Mouse (Mus musculus) midbrain, postnatal 0 days (tissue): Measurements from ENCODE around the gene Mrpl47. TPM values are rescaled to one million over a fixed set of nuclear protein-coding genes. Genes with fewer than 3 reads are reported as not detected.
"Not testable (repeated sequence)": the region's sequence is repeated elsewhere in the genome, so short reads cannot be mapped to it uniquely, and the experiment has no call there.

Experiments
- ATAC-seq: fragments of 200-750 bp; cut with Nextera tagmentation; 2 replicates; pipeline ENCODE4 v1.8.0; 2017; ENCODE audit warnings: moderate number of reproducible peaks, mild to moderate bottlenecking, moderate TSS enrichment, moderate library complexity; ENCODE audit not compliant: low FRiP score
- DNase-seq: peaks from one replicate; pipeline ENCODE4 v3.0.0-alpha.2; 2015; ENCODE audit warnings: low spot score
- H3K27ac ChIP-seq: fragments of 300-500 bp; sonication (generic); 2 replicates; pipeline ENCODE4 v1.5.1; 2014; ENCODE audit warnings: low read depth, mild to moderate bottlenecking, low read length, mixed read lengths
- H3K27me3 ChIP-seq: fragments of 300-500 bp; sonication (generic); 2 replicates; pipeline ENCODE4 v1.6.1; 2014; ENCODE audit warnings: low read length, control low read depth, mixed read lengths; ENCODE audit not compliant: insufficient read depth
- H3K36me3 ChIP-seq: fragments of 300-500 bp; sonication (generic); 2 replicates; pipeline ENCODE4 v1.6.1; 2014; ENCODE audit warnings: low read length, control low read depth, mixed read lengths; ENCODE audit not compliant: insufficient read depth
- H3K4me1 ChIP-seq: fragments of 300-500 bp; sonication (generic); 2 replicates; pipeline ENCODE4 v1.6.1; 2014; ENCODE audit warnings: mild to moderate bottlenecking, control low read depth, antibody characterized with exemption, low read length, mixed read lengths; ENCODE audit not compliant: insufficient read depth
- H3K4me2 ChIP-seq: fragments of 300-500 bp; sonication (generic); 2 replicates; pipeline ENCODE4 v1.6.1; 2014; ENCODE audit warnings: low read depth, mild to moderate bottlenecking, low read length, mixed read lengths; ENCODE audit not compliant: poor library complexity, severe bottlenecking
- H3K4me3 ChIP-seq: fragments of 300-500 bp; sonication (generic); 2 replicates; pipeline ENCODE4 v1.5.1; 2014; ENCODE audit warnings: low read depth, mild to moderate bottlenecking, low read length, moderate library complexity
- H3K9ac ChIP-seq: fragments of 300-500 bp; sonication (generic); replicated peaks from 2 replicates; pipeline ENCODE4 v1.6.1; 2014; ENCODE audit warnings: mild to moderate bottlenecking, low read length, moderate library complexity, mixed read lengths; ENCODE audit not compliant: poor library complexity, severe bottlenecking
- H3K9me3 ChIP-seq: fragments of 300-500 bp; sonication (generic); 2 replicates; pipeline ENCODE4 v1.6.1; 2016; ENCODE audit warnings: low read length, control low read depth
- CTCF ChIP-seq: IDR thresholded peaks from 2 replicates; pipeline ENCODE4 v1.5.1; 2016; ENCODE audit warnings: antibody characterized with exemption, mild to moderate bottlenecking
- WGBS: fragments of 180-500 bp; shearing (Covaris S2); extraction: QIAGEN DNeasy Blood & Tissue Kit; methylation state at CpG from one replicate; pipeline ENCODE4 v1.1.7; 2014; 5-methylcytosine and 5-hydroxymethylcytosine counted together
- polyA plus RNA-seq: library from polyadenylated mRNA; unstranded; fragments of >200 nt; fragmentation: Nextera tagmentation; extraction: Ambion mirVana; gene quantifications from 2 replicates; pipeline ENCODE4 v1.2.1, GENCODE M21; 2015
- total RNA-seq: library from RNA; depleted of rRNA; stranded (reverse); fragments of >200 nt; gene quantifications from 2 replicates; pipeline ENCODE4 v1.2.3, GENCODE M21; 2014

Gene Mrpl47
- total and polyA plus RNA-seq, 2 experiments from 2014 or later: 10.4 to 25.4 TPM

GRCm38 (mm10) chr3:32713711-32714110 lies 23.7 kb downstream of the Mrpl47 start:
- H3K4me2 ChIP-seq: no peak overlapping the region
- 93% methylated on average over 3 of the region's 3 CpGs for WGBS
- no peaks in the 10 kb centered on the region for H3K9me3 ChIP-seq
- no peak overlapping the region for H3K4me3 ChIP-seq
- TF ChIP-seq CTCF: no peak
- no peaks in the 10 kb centered on the region for H3K27me3 ChIP-seq
- no peak overlapping the region for H3K27ac ChIP-seq
- no peaks in the 10 kb centered on the region for H3K4me1 ChIP-seq
- ATAC-seq: no peak
- no peak for DNase-seq
- peaks cover 37% of the 10 kb centered on the region for H3K36me3 ChIP-seq
- no peak overlapping the region for H3K9ac ChIP-seq

- H3K4me1 ChIP-seq: no peaks in the 10 kb centered on the region
- TF ChIP-seq CTCF: no peak
- peak overlapping the region; percentile 71 for H3K4me2 ChIP-seq
- no peak for ATAC-seq
- peak overlapping the region; percentile 71 for H3K9ac ChIP-seq
- H3K27me3 ChIP-seq: no peaks in the 10 kb centered on the region
- no peaks in the 10 kb centered on the region for H3K9me3 ChIP-seq
- WGBS: 12% methylated on average over 9 of the region's 9 CpGs
- H3K27ac ChIP-seq: peak overlapping the region; percentile 80
- DNase-seq: no peak
- peaks cover 13% of the 10 kb centered on the region for H3K36me3 ChIP-seq
- H3K4me3 ChIP-seq: peak overlapping the region; percentile 59
Observed at GRCm38 (mm10) chr3:32709388-32709787, 28.0 kb downstream of the Mrpl47 start.

GRCm38 (mm10) chr3:32708368-32709231 lies 28.8 kb downstream of the Mrpl47 start:
- Histone ChIP-seq H3K9me3 (no peaks in the 10 kb centered on the region), H3K4me2 (peak overlapping the region; percentile 71), H3K9ac (peak overlapping the region; percentile 71), H3K4me3 (peak overlapping the region; percentile 59), H3K36me3 (peaks cover 10% of the 10 kb centered on the region), H3K27ac (peak overlapping the region; percentile 80), H3K4me1 (no peaks in the 10 kb centered on the region), H3K27me3 (no peaks in the 10 kb centered on the region)
- peak; percentile 45 for TF ChIP-seq CTCF
- under 1% methylated on average over 80 of the region's 90 CpGs for WGBS
- peak; percentile 99 for DNase-seq
- ATAC-seq: peak; percentile 100

- ATAC-seq (no peak), DNase-seq (no peak)
- Histone ChIP-seq H3K4me3 (peak overlapping the region; percentile 59), H3K9ac (no peak overlapping the region), H3K4me1 (no peaks in the 10 kb centered on the region), H3K36me3 (peaks cover 6% of the 10 kb centered on the region), H3K4me2 (peak overlapping the region; percentile 71), H3K27me3 (no peaks in the 10 kb centered on the region), H3K27ac (no peak overlapping the region), H3K9me3 (no peaks in the 10 kb centered on the region)
- WGBS: 3% methylated on average over 4 of the region's 4 CpGs
- TF ChIP-seq CTCF: no peak
Observed at GRCm38 (mm10) chr3:32708052-32708367, 29.4 kb downstream of the Mrpl47 start.

GRCm38 (mm10) chr3:32705647-32706348 lies 31.6 kb downstream of the Mrpl47 start, which contains the start of gene Actl6a:
Gene Actl6a (plus strand): TSS chr3:32706298.
- WGBS: 77% methylated on average over 9 of the region's 9 CpGs
- H3K27ac ChIP-seq, H3K4me2 ChIP-seq, H3K9me3 ChIP-seq, H3K9ac ChIP-seq, H3K4me3 ChIP-seq, H3K27me3 ChIP-seq, H3K36me3 ChIP-seq, ATAC-seq, DNase-seq, H3K4me1 ChIP-seq: not testable (repeated sequence)

GRCm38 (mm10) chr3:32704632-32705031 lies 32.8 kb downstream of the Mrpl47 start:
- not testable (repeated sequence) for H3K9me3 ChIP-seq, H3K27ac ChIP-seq, H3K4me3 ChIP-seq, H3K9ac ChIP-seq, H3K4me2 ChIP-seq, DNase-seq, ATAC-seq, H3K36me3 ChIP-seq, H3K4me1 ChIP-seq, H3K27me3 ChIP-seq
- WGBS: 89% methylated on average over 10 of the region's 10 CpGs

- not testable (repeated sequence) for H3K9me3 ChIP-seq, H3K4me2 ChIP-seq, DNase-seq, H3K4me1 ChIP-seq, H3K36me3 ChIP-seq, H3K9ac ChIP-seq, ATAC-seq, H3K4me3 ChIP-seq, H3K27me3 ChIP-seq, H3K27ac ChIP-seq
- WGBS: 95% methylated on average over 6 of the region's 6 CpGs
Observed at GRCm38 (mm10) chr3:32704021-32704420, 33.4 kb downstream of the Mrpl47 start.
